Mouse (Mus musculus): ENCODE data around the gene Cabcoco1. TPM values are rescaled to one million over a fixed set of nuclear protein-coding genes. Genes with fewer than 3 reads are reported as not detected.

The Cabcoco1 gene
- polyA plus RNA-seq, 1 experiment from 2014 or later = 1.3 TPM

DNA sequence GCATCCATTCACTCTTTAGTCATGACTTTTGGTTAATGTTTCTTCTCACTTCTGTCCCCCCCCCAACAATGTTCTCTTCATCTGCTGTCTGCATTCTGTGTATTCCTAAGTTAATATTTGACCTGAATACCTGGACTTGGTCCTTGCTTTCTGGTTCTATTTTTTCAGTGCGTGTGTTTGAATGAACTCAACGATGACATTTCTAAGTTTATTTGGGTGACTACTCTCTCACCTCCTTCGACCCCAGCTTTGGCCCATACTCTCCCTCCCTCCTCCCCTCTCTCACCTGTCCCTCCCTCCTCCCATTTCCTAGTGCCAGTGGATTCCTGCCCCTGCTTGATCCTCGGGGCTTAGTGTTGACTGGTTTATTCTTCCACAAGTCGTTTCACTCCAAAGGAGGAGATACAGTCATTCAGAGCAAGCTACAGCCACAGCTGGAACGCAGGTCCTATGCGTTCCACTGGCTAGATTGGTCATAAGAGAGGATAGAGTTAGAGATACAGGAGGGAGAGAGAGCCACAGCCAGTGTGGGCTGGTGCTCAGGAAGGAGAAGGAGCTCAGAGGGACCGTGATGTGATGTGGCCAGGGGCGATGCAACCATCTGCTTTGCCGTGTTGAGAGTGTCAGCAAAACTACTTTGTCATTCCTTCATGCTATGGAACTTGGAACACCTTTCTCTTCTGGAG, 12.2 kb downstream of the Cabcoco1 start:
- Histone ChIP-seq H3K4me2 (ENCODE audit: low read length) (no peak overlapping the region), H3K4me3 (replicated peaks; ENCODE audit: low read depth, low read length) (no peak overlapping the region), H3K9ac (replicated peaks; ENCODE audit: low read length) (no peak overlapping the region), H3K27ac (replicated peaks; ENCODE audit: low read depth, low read length) (no peak overlapping the region), H3K27me3 (ENCODE audit: control insufficient read depth, insufficient read depth, low read length) (no peaks in the 10 kb centered on the region), H3K9me3 (ENCODE audit: control insufficient read depth, low read length) (no peaks in the 10 kb centered on the region), H3K36me3 (ENCODE audit: control insufficient read depth, insufficient read depth, low read length) (no peaks in the 10 kb centered on the region), H3K4me1 (ENCODE audit: control insufficient read depth, insufficient read depth, low read length) (no peaks in the 10 kb centered on the region)
- no peak for DNase-seq
- ATAC-seq (ENCODE audit: low FRiP score, low TSS enrichment) = no peak
- WGBS = 89% methylated on average over 10 of the region's 10 CpGs

- H3K27ac ChIP-seq (replicated peaks; ENCODE audit: low read depth, low read length) = no peak overlapping the region
- WGBS = 73% methylated on average over 8 of the region's 8 CpGs
- H3K4me2 ChIP-seq (ENCODE audit: low read length) = no peak overlapping the region
- no peaks in the 10 kb centered on the region for H3K4me1 ChIP-seq (ENCODE audit: control insufficient read depth, insufficient read depth, low read length)
- DNase-seq (no peak), ATAC-seq (ENCODE audit: low FRiP score, low TSS enrichment) (no peak)
- H3K27me3 ChIP-seq (ENCODE audit: control insufficient read depth, insufficient read depth, low read length) = no peaks in the 10 kb centered on the region
- no peak overlapping the region for H3K9ac ChIP-seq (replicated peaks; ENCODE audit: low read length)
- no peak overlapping the region for H3K4me3 ChIP-seq (replicated peaks; ENCODE audit: low read depth, low read length)
- no peaks in the 10 kb centered on the region for H3K9me3 ChIP-seq (ENCODE audit: control insufficient read depth, low read length)
- no peaks in the 10 kb centered on the region for H3K36me3 ChIP-seq (ENCODE audit: control insufficient read depth, insufficient read depth, low read length)
Measured at GRCm38 (mm10) chr10:68528958-68529357, 12.7 kb downstream of the Cabcoco1 start.

- Histone ChIP-seq H3K27me3 (ENCODE audit: control insufficient read depth, insufficient read depth, low read length) (no peaks in the 10 kb centered on the region), H3K9me3 (ENCODE audit: control insufficient read depth, low read length) (no peaks in the 10 kb centered on the region), H3K27ac (replicated peaks; ENCODE audit: low read depth, low read length) (no peak overlapping the region), H3K9ac (replicated peaks; ENCODE audit: low read length) (no peak overlapping the region), H3K4me1 (ENCODE audit: control insufficient read depth, insufficient read depth, low read length) (no peaks in the 10 kb centered on the region), H3K4me2 (ENCODE audit: low read length) (no peak overlapping the region), H3K4me3 (replicated peaks; ENCODE audit: low read depth, low read length) (no peak overlapping the region), H3K36me3 (ENCODE audit: control insufficient read depth, insufficient read depth, low read length) (no peaks in the 10 kb centered on the region)
- 77% methylated on average over 4 of the region's 4 CpGs for WGBS
- no peak for ATAC-seq (ENCODE audit: low FRiP score, low TSS enrichment)
- no peak for DNase-seq
Measured at GRCm38 (mm10) chr10:68522106-68522505, 19.6 kb downstream of the Cabcoco1 start.

DNA sequence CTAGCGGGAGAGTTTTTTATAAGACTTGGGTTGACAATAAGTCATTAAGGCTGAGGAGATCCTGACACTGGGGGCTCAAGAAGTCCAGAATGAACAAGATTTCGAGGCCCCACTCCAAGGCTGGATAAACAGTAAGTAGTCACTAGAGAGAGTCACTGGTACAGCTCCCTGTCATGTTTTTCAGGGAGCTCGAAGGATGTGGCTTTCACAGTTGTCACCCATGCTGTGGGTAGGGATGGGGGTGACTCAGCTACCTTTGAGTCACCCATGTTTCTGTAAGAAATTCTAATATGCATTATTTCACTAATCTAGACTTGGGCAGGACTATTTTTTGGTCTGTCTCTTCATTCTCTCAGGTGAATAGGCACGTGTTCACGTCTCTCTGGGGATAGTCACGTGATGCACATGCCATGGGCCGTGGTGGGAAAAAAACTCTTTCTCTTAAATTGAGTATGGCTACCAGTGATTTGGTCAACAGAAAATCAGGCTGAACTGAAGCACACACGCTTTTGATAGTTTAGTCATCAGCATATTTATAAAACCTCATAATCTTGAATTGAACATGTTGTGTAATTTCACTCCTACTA, 29.2 kb downstream of the Cabcoco1 start:
- no peak for ATAC-seq (ENCODE audit: low FRiP score, low TSS enrichment)
- no peak for DNase-seq
- Histone ChIP-seq H3K9me3 (ENCODE audit: control insufficient read depth, low read length) (no peaks in the 10 kb centered on the region), H3K36me3 (ENCODE audit: control insufficient read depth, insufficient read depth, low read length) (no peaks in the 10 kb centered on the region), H3K4me2 (ENCODE audit: low read length) (no peak overlapping the region), H3K27ac (replicated peaks; ENCODE audit: low read depth, low read length) (no peak overlapping the region), H3K27me3 (ENCODE audit: control insufficient read depth, insufficient read depth, low read length) (no peaks in the 10 kb centered on the region), H3K4me1 (ENCODE audit: control insufficient read depth, insufficient read depth, low read length) (no peaks in the 10 kb centered on the region), H3K4me3 (replicated peaks; ENCODE audit: low read depth, low read length) (no peak overlapping the region), H3K9ac (replicated peaks; ENCODE audit: low read length) (no peak overlapping the region)
- 90% methylated on average over 8 of the region's 8 CpGs for WGBS

DNA sequence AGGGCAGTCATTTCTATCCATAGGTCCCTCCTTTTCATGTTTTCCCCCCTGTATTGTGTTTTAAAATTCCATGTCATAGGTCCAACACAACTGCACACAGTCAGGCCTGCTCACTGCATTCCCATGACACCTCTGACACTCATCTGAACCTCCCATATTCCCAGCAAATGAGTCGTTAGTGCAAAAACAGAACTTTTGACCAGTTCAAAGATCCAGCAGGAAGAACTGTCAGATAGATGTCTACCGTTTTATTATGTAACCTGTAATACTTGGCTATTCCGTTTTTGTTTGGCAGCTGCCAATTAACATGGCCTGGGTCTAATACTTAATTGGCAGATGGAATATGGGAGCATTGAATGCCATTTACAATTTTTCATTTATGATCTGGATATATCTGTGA, 34.0 kb downstream of the Cabcoco1 start:
- no peaks in the 10 kb centered on the region for H3K9me3 ChIP-seq (ENCODE audit: control insufficient read depth, low read length)
- no peaks in the 10 kb centered on the region for H3K27me3 ChIP-seq (ENCODE audit: control insufficient read depth, insufficient read depth, low read length)
- WGBS = 92% methylated on average over 3 of the region's 3 CpGs
- H3K4me3 ChIP-seq (replicated peaks; ENCODE audit: low read depth, low read length) = no peak overlapping the region
- H3K9ac ChIP-seq (replicated peaks; ENCODE audit: low read length) = no peak overlapping the region
- DNase-seq = no peak
- no peak for ATAC-seq (ENCODE audit: low FRiP score, low TSS enrichment)
- no peaks in the 10 kb centered on the region for H3K36me3 ChIP-seq (ENCODE audit: control insufficient read depth, insufficient read depth, low read length)
- no peak overlapping the region for H3K27ac ChIP-seq (replicated peaks; ENCODE audit: low read depth, low read length)
- no peaks in the 10 kb centered on the region for H3K4me1 ChIP-seq (ENCODE audit: control insufficient read depth, insufficient read depth, low read length)
- no peak overlapping the region for H3K4me2 ChIP-seq (ENCODE audit: low read length)

DNA sequence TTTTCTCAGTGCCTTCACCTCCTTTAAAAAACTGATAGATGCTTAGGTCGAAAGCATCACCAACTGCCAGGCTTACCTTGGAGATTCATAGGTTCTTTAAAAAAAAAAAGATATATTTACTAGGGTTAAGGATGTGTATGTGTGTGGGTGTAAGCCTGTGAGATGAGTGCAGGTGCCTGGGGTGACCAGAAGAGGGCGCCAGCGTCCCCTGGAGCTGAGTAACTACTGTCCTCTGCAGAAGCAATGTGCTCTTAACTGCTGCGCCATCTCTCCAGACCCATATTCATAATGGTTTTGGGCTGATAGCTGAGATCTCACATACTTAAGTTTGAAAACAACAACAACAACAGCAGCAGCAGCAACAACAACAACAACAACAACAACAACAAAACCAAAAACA, 35.5 kb downstream of the Cabcoco1 start:
- H3K4me1 ChIP-seq (ENCODE audit: control insufficient read depth, insufficient read depth, low read length) = no peaks in the 10 kb centered on the region
- no peak overlapping the region for H3K4me2 ChIP-seq (ENCODE audit: low read length)
- H3K4me3 ChIP-seq (replicated peaks; ENCODE audit: low read depth, low read length) = no peak overlapping the region
- no peak overlapping the region for H3K9ac ChIP-seq (replicated peaks; ENCODE audit: low read length)
- no peaks in the 10 kb centered on the region for H3K27me3 ChIP-seq (ENCODE audit: control insufficient read depth, insufficient read depth, low read length)
- 91% methylated on average over 4 of the region's 4 CpGs for WGBS
- DNase-seq (no peak), ATAC-seq (ENCODE audit: low FRiP score, low TSS enrichment) (no peak)
- H3K9me3 ChIP-seq (ENCODE audit: control insufficient read depth, low read length) = no peaks in the 10 kb centered on the region
- H3K36me3 ChIP-seq (ENCODE audit: control insufficient read depth, insufficient read depth, low read length) = no peaks in the 10 kb centered on the region
- H3K27ac ChIP-seq (replicated peaks; ENCODE audit: low read depth, low read length) = no peak overlapping the region

- no peak overlapping the region for H3K9ac ChIP-seq (replicated peaks; ENCODE audit: low read length)
- no peaks in the 10 kb centered on the region for H3K4me1 ChIP-seq (ENCODE audit: control insufficient read depth, insufficient read depth, low read length)
- WGBS = 89% methylated on average over 9 of the region's 9 CpGs
- H3K4me2 ChIP-seq (ENCODE audit: low read length) = no peak overlapping the region
- no peak overlapping the region for H3K27ac ChIP-seq (replicated peaks; ENCODE audit: low read depth, low read length)
- no peak overlapping the region for H3K4me3 ChIP-seq (replicated peaks; ENCODE audit: low read depth, low read length)
- ATAC-seq (ENCODE audit: low FRiP score, low TSS enrichment) (no peak), DNase-seq (no peak)
- no peaks in the 10 kb centered on the region for H3K27me3 ChIP-seq (ENCODE audit: control insufficient read depth, insufficient read depth, low read length)
- H3K9me3 ChIP-seq (ENCODE audit: control insufficient read depth, low read length) = no peaks in the 10 kb centered on the region
- H3K36me3 ChIP-seq (ENCODE audit: control insufficient read depth, insufficient read depth, low read length) = no peaks in the 10 kb centered on the region
Measured at GRCm38 (mm10) chr10:68504586-68505152, 37.0 kb downstream of the Cabcoco1 start.

DNA sequence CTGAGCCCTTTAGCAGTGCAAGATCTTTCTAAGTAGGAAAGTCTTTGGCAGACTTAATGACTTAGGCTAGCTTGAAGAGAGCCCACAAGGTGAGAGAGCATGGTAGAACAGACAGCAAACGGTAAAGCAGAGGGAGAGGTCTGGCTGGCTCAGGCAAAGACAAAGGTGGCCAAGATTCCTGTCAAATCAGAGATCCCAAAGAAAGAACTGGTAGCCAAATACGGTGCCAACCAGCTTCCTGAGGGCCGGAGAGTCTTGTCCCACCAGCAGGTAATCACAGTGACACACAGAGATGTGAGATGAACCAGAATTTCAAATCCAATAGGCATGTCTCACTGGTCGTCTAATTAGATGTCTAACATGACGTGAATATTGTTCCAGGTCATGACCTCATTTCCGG, 40.6 kb downstream of the Cabcoco1 start:
- H3K4me3 ChIP-seq (replicated peaks; ENCODE audit: low read depth, low read length) = no peak overlapping the region
- H3K9me3 ChIP-seq (ENCODE audit: control insufficient read depth, low read length) = no peaks in the 10 kb centered on the region
- no peak overlapping the region for H3K9ac ChIP-seq (replicated peaks; ENCODE audit: low read length)
- H3K27ac ChIP-seq (replicated peaks; ENCODE audit: low read depth, low read length) = no peak overlapping the region
- H3K4me1 ChIP-seq (ENCODE audit: control insufficient read depth, insufficient read depth, low read length) = no peaks in the 10 kb centered on the region
- ATAC-seq (ENCODE audit: low FRiP score, low TSS enrichment) = no peak
- no peaks in the 10 kb centered on the region for H3K36me3 ChIP-seq (ENCODE audit: control insufficient read depth, insufficient read depth, low read length)
- no peak overlapping the region for H3K4me2 ChIP-seq (ENCODE audit: low read length)
- 77% methylated on average over 6 of the region's 6 CpGs for WGBS
- H3K27me3 ChIP-seq (ENCODE audit: control insufficient read depth, insufficient read depth, low read length) = no peaks in the 10 kb centered on the region
- DNase-seq = no peak

DNA sequence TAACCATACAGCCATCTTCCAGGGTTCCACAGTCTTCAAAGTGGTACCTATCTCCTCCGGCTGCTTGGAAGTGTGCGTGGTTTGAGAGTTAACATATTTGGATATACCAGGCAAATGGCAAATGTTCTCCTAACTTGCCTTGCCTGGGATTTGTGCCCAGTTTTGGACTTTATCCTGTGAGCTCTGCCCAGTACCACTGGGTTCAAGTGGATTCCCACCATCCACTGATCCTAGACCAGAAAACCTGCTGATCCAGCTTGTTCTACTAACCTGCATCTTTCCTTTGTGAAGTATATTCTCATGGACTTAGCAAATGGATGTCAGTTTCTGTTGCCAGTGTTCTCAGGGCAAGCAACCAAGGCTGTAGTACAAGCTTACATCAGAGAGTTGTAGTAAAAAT, 46.5 kb downstream of the Cabcoco1 start:
- Histone ChIP-seq H3K27me3 (ENCODE audit: control insufficient read depth, insufficient read depth, low read length) (no peaks in the 10 kb centered on the region), H3K9me3 (ENCODE audit: control insufficient read depth, low read length) (no peaks in the 10 kb centered on the region), H3K4me2 (ENCODE audit: low read length) (no peak overlapping the region), H3K36me3 (ENCODE audit: control insufficient read depth, insufficient read depth, low read length) (no peaks in the 10 kb centered on the region), H3K4me1 (ENCODE audit: control insufficient read depth, insufficient read depth, low read length) (no peaks in the 10 kb centered on the region), H3K27ac (replicated peaks; ENCODE audit: low read depth, low read length) (no peak overlapping the region), H3K4me3 (replicated peaks; ENCODE audit: low read depth, low read length) (no peak overlapping the region), H3K9ac (replicated peaks; ENCODE audit: low read length) (no peak overlapping the region)
- 98% methylated on average over 2 of the region's 2 CpGs for WGBS
- DNase-seq (no peak), ATAC-seq (ENCODE audit: low FRiP score, low TSS enrichment) (no peak)

All from midbrain, embryonic 14.5 days (tissue).